Mouse (Mus musculus) gastrocnemius, adult 8-10 months (tissue): ENCODE results near the gene Phlda3. TPM values are rescaled to one million over a fixed set of nuclear protein-coding genes. Genes with fewer than 3 reads are reported as not detected.

Experiments used
- DNase-seq, 2 experiments: peaks; one replicate each; pipeline ENCODE4 v3.0.0; 2022; ENCODE audit warnings: low spot score in 2 of 2
- total RNA-seq, 4 experiments: library from RNA; stranded (reverse); gene quantifications; 2 replicates each; pipeline ENCODE4 v1.2.4; 2022

Phlda3 gene
- total RNA-seq: 100 to 1,000 TPM; 131 to 182 (median 168) TPM

- peak; percentile 81 to 88 for DNase-seq
These were observed at the start of gene Phlda3 for GRCm38 (mm10) chr1:135765645-135766591. Gene Phlda3 (plus strand): TSS chr1:135766119.

GRCm38 (mm10) chr1:135719486-135719885 is 46.4 kb upstream of the Phlda3 start:
- peak; percentile 44 to 51 for DNase-seq

- DNase-seq: no peak
These were observed 45.9 kb upstream of the Phlda3 start, which contains the start of gene Csrp1 for GRCm38 (mm10) chr1:135719983-135720382. Gene Csrp1 (plus strand): TSS chr1:135720061.

GRCm38 (mm10) chr1:135723016-135723415 is 42.9 kb upstream of the Phlda3 start:
- DNase-seq: no peak

GRCm38 (mm10) chr1:135724134-135724533 is 41.8 kb upstream of the Phlda3 start:
- no peak for DNase-seq

GRCm38 (mm10) chr1:135725324-135725723 is 40.6 kb upstream of the Phlda3 start:
- DNase-seq: no peak

- DNase-seq: no peak
These were observed 40.0 kb upstream of the Phlda3 start for GRCm38 (mm10) chr1:135725936-135726335.

GRCm38 (mm10) chr1:135728631-135729366 is 37.1 kb upstream of the Phlda3 start:
- peak; percentile 65 to 73 for DNase-seq

GRCm38 (mm10) chr1:135729367-135729713 is 36.6 kb upstream of the Phlda3 start:
- DNase-seq: no peak

GRCm38 (mm10) chr1:135729821-135730220 is 36.1 kb upstream of the Phlda3 start:
- DNase-seq: no peak

GRCm38 (mm10) chr1:135730296-135730695 is 35.6 kb upstream of the Phlda3 start:
- DNase-seq: no peak

GRCm38 (mm10) chr1:135731393-135731792 is 34.5 kb upstream of the Phlda3 start:
- no peak for DNase-seq

- no peak for DNase-seq
These were observed 33.8 kb upstream of the Phlda3 start for GRCm38 (mm10) chr1:135731897-135732684.

- DNase-seq: no peak
These were observed 31.5 kb upstream of the Phlda3 start for GRCm38 (mm10) chr1:135734225-135734937.

- DNase-seq: no peak
These were observed 30.5 kb upstream of the Phlda3 start for GRCm38 (mm10) chr1:135735460-135735859.

GRCm38 (mm10) chr1:135744987-135745386 is 20.9 kb upstream of the Phlda3 start:
- no peak for DNase-seq

GRCm38 (mm10) chr1:135746248-135746647 is 19.7 kb upstream of the Phlda3 start:
- DNase-seq: no peak

- DNase-seq: peak; percentile 87 to 90
These were observed 13.1 kb upstream of the Phlda3 start for GRCm38 (mm10) chr1:135752737-135753348.

GRCm38 (mm10) chr1:135755287-135755686 is 10.6 kb upstream of the Phlda3 start:
- DNase-seq: peak; percentile 52 to 69

- DNase-seq: no peak
These were observed 10.0 kb upstream of the Phlda3 start for GRCm38 (mm10) chr1:135755913-135756312.
